Mouse (Mus musculus) MN1 (cell line): ENCODE results near the gene Egfl7.

Source experiments
- DNase-seq: peaks from one replicate; pipeline ENCODE4 v3.0.0-alpha.2; 2016; ENCODE audit warnings: low spot score

Gene Egfl7

DNA sequence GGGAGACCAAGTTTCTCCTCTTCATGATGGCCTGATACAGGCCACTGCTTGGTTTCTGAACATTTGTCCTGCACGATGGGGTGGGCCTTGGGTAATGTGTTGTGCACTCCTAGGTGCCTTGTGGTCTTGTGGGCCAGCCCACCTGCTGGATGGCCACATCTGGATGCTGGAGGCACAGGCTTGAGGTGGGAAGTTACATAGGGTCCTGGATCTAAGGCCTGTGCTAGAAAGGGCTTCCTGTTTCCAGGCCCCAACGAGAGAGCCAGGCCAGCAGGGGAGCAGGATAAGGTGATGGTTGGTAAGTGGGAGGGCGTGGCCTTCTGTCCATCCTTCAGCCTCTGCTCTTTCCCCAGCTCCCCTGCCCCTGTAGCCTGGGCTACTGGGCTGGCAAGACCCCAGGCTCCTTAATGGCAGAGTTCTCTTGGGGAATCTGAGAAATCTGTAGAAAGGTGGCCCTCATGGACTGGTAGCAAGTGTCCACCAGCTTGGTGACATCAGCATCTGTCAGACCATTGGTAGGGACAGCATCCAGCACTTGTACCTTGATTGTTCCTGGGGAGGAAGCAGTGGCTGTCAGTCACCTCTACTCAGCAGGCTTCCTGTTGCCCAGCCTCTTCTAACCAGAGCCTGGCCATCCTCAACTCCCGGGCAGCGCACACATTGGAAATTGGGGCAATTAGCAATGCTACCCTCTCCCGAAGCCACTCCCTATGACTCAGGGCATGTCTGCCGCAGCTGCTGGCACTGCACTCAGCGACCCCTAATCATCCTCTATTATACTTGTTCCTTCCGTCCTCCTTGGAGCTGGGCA is 13.6 kb downstream of the Egfl7 start:
- DNase-seq = peak; percentile 82

DNA sequence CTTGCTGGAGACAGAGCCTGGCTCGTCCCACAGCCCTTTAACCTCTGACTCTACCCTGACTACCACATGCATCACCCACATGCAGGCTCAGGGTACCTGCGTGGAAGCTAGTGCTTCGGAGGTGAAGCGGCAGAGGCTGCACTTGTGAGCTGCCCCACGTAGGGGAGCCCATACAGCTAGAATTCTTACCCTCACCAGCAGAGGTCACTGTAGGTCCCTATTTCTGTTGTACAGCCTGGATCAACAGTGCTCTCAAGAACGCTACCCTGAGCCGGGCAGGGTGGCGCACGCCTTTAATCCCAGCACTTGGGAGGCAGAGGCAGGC is 14.2 kb downstream of the Egfl7 start:
- DNase-seq = peak; percentile 92

DNA sequence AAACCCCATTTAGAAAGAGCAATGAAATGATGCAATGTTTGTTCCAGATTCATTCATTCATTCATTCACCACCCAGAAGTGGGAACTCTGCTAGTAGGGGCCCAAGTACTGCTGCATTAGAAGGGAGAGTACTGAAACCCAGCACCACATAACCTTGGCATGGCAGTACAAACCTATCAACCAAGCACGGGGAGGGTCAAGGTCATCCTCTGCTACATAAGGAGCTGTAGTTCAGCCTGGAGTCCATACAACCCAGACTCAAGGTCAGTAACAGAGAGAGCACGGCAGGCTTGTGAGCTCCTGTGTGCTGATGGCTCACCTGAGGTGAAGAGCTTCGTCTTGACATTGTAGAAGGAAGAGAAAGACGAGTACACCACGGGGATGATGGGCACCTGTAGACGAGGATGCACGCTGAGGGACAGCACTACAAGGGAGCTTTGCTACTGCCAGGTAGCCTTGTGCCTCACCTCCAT is 14.7 kb downstream of the Egfl7 start:
- DNase-seq = no peak

DNA sequence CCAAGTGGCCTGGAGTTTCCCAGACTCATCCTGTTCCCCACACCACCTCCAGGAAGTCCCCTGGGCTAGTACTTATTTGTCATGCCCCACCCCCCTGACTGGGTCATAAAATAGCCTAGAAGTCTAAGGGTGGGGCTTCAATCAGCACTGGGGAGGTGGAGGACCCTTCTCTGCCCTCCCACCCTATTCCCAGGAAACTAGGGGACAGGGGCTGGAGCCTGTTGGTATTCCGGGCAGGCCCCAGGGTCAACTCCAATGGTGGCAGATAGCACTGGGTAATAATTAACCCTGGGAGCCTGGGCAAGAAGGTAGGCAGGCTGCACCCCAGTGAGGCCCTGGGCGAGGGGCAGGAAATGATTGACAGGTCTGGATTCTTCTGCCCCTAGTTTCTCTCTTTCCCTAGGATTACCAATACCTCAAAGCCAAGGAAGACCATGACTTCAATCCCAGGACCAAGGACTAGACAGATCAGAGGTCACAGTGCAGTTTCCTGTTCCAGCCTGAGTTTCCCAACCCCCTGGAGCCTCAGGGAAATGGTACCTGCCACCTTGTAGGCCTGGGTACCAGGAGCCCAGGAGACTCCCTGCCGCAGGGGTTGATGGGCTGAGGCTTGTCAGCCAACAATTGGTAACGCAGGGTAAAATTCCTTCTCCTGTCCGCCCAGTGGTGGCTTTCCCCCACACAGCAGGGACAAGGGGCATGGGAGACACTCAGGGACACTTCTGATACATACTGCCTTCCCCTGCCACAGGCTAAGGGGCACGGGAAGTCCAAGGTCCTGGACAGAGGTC is 15.3 kb downstream of the Egfl7 start:
- no peak for DNase-seq

DNA sequence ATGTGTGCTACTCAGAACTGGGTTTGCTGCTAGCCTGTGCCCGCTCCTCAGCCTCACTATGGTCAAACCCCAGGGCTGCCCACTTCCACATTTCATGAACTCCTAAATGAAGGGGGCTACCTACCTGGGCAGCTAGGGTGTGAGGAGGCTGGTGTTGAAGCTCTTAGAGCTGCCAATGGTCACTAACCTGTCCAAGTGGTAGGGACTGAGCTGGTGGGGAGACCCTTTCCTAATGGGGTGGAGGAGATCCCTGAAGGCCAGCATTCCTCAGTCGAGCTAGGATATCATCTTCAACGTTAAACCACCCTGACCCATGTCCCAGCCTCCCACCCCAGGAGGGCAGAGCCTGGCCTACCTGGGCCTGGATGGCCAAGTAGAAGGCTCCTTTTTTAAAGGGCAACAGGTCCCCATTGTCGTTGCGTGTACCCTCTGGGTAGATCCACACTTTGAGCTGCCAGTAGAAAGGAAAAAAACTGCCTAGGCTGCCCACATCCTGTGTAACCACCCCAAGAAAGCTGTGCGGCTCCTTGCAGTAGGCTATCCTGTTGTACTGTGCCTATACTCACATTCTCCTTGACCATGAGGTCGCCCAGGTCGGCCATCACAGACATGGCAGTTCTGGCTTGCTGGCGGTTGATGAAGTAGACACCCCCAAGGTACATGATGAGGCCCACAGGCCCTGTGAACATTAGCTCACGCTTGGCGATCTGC is 16.1 kb downstream of the Egfl7 start:
- DNase-seq = no peak

DNA sequence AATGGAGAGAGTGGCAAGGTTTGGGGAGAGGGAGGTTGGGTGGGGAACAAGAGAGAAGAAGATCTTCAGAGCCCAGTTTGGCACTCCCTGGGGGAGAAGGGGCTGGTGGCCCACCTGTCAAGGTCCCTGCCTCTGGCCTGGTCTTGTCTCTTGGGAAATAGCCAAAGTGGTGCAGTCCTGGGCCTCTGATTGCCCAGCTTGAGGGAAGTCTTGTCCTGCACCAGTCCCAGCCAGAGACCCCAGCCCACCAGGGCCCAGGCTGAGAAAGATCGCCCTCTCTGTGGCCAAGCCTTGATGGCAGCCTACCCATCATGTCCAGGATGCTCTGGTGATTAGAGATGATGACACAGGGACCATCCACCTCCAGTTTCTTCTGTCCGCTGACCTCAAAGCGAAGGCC is 17.1 kb downstream of the Egfl7 start:
- no peak for DNase-seq

DNA sequence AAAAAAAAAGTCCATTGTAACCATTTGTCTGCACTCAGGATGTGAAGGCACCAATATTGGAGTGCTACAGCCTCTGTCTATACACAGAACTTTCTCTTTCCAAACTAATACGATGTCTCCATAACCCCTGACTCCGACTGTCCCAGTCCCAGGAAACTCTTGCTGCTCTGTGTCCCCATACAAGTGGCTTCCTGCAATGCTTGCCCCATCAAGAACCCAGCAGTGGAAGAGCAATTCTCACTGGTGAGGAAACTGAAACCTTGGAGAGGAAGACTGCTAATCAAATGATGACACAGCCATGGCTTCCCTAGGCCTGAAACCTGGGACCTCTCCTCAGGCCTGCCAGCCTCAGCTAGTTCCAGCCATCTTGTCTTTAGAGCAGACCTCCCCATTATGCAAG is 18.0 kb downstream of the Egfl7 start:
- DNase-seq = no peak

DNA sequence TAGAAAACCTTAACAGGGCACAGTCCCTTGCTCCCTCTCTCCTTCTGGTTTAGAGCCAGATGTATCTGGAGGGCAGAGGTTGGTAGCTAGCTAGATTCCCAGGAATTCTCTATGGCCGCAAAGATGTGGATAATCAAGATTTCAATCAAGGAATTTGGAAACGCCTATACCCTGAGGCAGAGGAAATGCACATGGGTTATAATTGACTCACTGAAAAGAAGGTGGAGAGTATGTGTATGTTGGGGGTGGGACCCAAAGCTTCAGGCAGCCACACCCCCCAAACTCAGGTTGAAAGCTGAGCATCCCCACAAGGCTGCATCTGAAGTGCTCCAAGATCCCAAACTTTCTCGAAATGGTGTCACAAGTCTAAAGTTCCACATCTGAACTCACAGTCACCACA is 18.6 kb downstream of the Egfl7 start:
- DNase-seq = no peak

DNA sequence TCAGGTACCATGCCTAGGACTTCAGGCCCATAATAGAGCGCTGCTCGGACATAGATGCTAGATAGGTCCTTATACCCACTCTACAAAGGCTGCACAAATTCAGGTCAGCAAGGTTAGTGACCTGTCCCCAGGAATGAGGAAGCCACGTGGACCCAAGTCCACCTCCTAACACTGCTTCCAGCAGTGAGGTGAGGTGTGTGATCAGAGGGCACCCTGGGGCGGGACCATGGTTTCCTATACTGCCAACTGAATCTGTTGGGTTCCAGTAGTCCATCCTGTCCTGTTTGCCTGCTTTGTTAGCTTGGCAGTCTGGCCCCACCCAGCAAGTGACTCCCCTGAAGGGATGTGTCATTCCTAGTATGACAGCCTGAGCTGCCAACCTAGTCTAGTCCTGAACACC is 20.2 kb downstream of the Egfl7 start:
- DNase-seq = no peak

DNA sequence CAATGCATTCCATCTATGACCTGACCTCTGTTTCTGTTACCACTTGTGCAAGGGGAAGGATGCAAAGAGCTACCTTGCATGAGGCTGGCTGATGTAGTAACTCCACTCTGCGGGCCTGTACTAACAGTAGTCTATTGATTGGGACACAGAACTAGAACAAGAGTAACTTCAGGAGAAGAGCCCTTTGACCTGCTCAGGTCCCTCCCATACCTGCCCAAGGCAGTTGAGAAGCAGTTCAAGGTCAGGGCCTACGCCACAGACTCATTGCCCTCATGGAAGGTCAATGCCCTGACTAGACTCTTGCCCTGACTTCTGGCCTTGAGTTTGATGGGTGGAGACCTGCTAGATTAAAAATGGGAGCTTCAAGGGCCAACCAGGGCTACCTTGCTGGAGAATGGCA is 20.9 kb downstream of the Egfl7 start:
- DNase-seq = no peak

DNA sequence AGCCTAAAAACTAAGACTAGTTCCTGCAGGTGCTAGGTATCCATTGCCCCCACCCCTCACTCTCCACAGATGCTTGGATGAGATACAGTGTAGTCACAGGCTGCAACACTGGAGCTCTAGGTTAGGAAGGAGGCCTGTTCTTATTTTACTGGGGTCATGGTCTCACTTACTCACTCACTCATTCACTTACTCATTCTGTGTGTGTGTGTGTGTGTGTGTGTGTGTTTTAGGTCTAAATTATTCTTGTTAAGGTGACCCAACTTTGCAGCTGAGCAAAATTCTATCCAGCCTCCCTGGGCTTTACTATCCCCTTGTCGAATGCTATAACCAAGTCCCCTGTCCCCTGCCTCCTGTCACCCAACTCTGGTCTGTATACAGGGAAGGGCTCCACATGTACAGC is 21.8 kb downstream of the Egfl7 start:
- DNase-seq = no peak

DNA sequence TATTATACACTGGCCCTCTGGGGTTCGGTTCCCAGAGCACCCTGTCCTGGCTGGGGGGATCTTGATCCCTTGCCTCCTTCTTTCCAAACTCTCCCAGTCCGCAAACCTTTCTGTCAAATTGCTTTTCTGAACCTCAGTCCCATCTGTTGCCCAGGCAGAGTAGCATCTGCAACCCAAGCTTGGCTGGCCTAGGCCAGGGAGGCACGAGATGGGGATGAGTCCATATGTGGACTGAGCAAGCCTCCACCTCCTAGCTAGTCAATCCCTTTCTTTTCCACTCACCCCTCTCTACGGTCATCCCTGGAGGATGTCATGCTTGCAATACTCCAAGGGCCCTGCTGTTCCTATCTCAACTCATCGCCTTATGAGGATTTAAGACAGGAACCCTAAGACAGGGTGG is 22.8 kb downstream of the Egfl7 start:
- no peak for DNase-seq

DNA sequence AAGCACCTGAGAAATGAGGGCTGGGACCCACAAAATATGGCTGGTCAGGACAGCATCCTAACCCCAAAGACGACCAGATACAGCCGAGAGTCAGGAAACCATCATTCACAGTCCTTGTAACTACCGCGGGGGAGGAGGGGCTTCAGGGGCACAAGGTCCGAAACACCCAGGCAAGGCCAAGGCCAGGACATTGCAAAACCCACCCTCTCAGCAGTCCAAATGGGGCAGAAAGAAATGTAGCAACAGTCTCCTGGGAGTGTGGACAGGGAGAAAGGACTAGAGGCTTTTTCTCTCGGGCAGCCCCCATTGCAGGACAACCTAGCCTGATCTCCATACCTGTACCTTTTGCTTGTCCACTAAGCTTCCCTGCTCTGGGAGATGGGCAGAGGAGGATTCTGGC is 23.3 kb downstream of the Egfl7 start:
- DNase-seq = no peak

DNA sequence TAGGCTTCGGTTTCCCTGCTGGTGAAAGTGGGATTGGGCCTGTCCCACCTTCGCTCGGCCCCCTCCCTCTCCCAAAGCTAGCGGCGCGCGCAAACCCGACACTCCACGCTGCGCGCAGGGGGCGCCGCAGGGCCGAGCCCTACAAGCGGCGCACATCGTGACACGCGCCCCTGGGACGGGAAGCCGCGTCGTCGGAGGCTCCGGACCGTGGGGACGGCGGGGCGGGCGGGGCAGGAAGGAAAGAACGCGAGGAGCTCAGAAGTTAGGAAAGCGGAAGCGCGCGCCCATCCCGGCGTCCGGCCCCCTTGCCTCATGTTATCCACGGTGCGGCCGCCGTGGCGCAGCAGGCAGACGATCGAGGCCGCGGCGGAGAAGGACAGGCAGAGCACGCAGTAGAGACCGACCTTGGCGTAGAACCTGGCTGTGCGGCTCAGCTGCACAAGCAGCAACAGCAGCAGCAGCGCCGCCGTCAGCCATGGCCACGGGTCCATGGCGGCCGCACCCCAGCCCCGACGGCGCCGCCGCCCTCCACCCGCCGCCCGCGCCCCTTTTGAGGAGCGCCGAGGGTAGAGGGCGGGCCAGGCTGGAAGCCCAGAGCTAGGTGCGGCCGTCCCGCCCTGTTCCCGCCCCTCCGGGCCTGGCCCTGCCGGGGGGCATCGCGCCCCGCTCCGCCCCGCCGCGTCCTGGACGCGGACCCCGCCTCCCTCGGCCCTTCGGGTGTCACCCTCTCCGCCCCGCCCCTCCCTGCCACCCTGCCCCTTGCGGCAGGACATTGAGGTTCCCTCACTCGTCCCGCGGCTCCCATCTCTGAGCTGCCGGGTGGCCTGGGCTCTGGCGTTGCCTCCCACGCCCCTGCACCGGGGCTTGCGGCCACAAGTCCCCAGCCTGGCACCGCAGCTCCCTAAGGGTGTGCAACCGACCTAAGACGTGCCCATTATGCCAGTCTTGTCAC is 24.2 kb downstream of the Egfl7 start, which contains the start of gene Agpat2:
TSS of gene Agpat2 (minus strand) at position 698 of the 952 bp plus-strand sequence.
- DNase-seq = peak; percentile 87

DNA sequence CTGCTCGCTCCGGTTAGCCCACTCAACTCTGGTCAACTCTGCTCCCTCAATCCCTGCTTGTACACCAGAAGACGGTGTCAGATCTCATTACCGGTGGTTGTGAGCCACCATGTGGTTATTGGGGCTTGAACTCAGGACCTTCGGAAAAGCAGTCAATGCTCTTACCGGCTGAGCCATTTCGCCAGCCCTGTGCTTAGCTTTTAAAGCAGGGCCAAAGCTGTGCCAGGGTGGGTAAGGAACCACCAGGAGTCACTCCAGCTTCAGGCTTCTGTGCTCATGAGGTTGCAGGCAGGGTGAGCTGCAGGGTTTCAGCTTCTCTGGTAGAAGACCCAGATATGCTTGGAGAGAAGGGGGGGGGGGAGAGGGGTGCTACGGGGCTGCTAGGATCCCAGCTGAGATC is 25.5 kb downstream of the Egfl7 start:
- DNase-seq = no peak

DNA sequence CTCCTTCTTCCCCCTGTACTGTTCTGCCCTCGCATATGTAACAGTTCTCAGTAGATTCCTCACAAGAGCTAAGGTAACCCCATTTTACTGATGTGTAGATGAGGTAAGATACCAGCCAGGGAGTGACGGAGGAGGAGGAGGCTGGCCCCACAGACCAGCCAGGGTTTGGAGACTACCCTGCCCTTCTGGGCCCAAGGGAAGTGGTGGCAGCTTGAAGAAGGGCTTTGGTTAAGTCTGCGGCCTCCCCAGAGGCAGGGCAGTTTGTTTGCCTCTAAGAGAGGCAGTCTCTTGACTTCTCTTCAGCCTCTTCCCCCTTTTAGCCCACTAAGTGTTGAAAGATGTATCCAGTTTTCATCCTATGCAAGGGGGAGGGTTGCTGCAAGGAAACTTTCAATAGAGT is 26.8 kb downstream of the Egfl7 start:
- DNase-seq = no peak

DNA sequence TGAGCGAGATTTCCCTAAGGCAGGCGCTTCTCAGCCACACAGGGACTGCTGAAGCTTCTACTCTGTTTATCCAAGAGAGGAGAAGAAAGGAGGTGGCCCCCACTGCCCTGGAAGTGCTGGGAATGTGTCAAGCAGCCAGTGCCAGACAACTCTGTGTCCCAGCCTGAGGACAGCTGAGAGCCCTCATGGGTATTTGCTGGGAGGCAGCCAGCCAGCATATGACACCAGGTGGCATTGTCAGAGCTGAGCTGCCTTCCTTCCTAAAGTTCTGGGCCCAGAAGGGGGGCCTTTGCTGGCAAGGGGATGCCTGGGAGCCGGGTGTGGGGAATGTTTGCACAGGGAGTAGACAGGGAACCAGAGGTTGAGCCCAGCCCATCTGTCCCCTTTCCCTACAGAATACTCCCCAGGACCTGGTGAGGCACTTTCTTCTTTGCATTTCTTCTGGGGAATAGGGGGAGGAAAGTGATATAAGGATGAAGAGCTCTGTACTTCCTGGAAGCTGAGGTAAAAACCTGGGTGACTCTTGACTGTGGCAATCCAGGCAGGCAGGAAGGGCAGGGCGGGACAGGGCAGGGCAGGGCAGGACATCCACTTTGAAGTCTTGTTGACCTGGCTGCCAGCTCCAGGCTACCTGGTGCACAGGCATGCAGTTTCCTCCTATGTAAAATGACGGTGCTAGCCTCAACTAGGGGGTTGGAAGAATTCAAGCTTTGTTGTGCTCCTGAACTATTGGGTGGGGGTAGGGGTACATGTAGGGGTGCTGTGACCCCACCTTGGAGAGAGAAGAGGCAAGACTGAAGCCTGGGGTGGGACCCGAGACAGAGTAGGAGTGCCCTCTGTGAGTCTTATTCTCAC is 27.5 kb downstream of the Egfl7 start:
- no peak for DNase-seq

DNA sequence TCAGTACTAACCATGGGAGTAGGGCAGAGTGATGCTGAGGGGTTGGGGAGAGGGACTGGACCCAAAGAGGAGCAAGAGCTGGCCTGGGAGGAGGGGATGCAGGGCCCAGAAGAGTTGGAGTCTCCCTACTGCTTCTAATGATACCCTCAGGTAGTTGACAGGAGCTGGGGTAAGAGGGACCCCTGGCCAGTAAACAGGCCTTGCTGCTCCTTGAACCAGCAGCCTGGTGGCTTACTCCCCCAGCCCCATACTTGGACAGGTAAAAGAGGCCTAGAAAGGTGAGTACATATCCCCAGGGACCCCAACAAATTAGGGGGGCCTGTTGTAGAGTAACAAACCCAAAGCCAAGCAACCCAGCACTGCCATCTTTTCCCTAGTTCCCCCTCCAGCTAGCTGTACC is 29.0 kb downstream of the Egfl7 start:
- DNase-seq = no peak

DNA sequence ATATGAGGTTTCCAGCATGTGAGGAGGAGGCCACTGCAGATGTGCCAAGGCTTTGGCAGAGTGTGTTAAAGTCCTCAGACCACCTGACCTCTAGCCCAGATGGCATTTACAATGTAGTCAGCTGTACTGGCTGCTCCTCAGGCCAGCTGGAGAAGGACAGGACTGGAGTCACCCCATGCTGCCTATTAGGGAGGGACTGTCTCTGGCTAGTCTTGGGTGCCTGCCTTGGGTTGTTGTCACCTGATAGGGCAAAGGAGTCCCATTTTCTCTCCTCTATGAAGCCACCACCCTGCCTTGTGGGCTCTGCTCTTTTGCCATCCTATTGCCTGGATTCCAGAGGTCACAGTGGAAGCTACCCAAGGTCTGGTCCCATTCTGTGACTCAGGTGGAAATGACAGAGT is 29.4 kb downstream of the Egfl7 start:
- peak; percentile 29 for DNase-seq

DNA sequence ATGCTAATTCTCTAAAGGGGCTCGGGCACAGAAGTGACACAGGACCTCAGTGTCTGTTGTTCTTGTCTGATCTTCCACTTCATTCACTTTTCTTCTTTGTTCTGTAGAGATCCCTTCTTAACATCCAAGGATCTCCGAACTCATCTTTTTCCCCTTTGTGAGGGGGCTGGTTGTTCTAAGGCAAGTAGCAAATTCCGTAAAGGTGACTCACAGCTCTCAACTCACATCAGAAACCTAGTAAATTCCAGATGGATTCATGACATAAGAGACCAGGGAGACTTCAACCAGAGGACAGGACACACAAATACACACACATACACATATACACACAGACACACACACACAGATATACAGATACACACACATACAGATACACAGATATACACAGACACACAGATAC is 30.7 kb downstream of the Egfl7 start:
- DNase-seq = no peak

DNA sequence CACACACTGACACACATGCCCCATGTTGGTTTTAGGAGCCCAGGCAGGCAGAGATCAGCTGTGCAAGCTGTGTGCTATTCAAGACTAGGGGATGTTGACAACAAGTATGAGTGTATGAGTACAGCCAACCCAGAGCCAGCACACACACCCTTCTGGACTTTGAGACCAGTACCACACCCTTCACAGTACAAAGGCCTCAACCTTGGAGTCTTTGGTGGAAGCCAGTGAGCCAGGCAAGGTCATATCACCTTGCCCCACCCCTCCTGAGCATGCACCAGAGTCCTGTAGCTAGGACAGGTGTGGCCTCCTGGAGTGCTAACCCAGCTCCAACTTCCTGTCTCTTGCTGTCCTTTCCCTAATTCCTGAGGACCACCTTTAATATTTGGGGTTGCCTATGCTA is 31.2 kb downstream of the Egfl7 start:
- DNase-seq = no peak
